Mouse (Mus musculus) G1E (cell line): ENCODE measurements around the gene Tent4a. TPM values are rescaled to one million over a fixed set of nuclear protein-coding genes. Genes with fewer than 3 reads are reported as not detected.

Source experiments
- ATAC-seq: 2 replicates; pipeline ENCODE4 v1.8.0; 2016; ENCODE audit warnings: mild to moderate bottlenecking; ENCODE audit not compliant: insufficient number of reproducible peaks, poor library complexity, low FRiP score, severe bottlenecking; ENCODE audit errors: extremely low read depth
- DNase-seq: peaks from one replicate; pipeline ENCODE4 v3.0.0; 2012; ENCODE audit warnings: low spot score
- H3K27me3 ChIP-seq: 2 replicates; pipeline ENCODE4 v1.6.1; 2012; ENCODE audit warnings: mild to moderate bottlenecking, low read length, inconsistent platforms; ENCODE audit not compliant: insufficient read depth
- H3K36me3 ChIP-seq: replicated peaks from 2 replicates; pipeline ENCODE3; 2012; ENCODE audit warnings: mild to moderate bottlenecking, inconsistent platforms
- H3K4me1 ChIP-seq: 2 replicates; pipeline ENCODE4 v1.6.1; 2012; ENCODE audit warnings: low read depth, low read length, inconsistent platforms, mixed read lengths; ENCODE audit not compliant: insufficient read depth
- H3K4me3 ChIP-seq: 2 replicates; pipeline ENCODE4 v1.5.1; 2012; ENCODE audit warnings: low read depth, mild to moderate bottlenecking, inconsistent platforms, low read length, moderate library complexity, mixed read lengths
- H3K9me3 ChIP-seq: replicated peaks from 2 replicates; pipeline ENCODE4 v1.6.1; 2012; ENCODE audit warnings: inconsistent platforms
- CTCF ChIP-seq: IDR thresholded peaks from 2 replicates; pipeline ENCODE4 v1.5.1; 2012; ENCODE audit warnings: low read depth, low read length, inconsistent platforms, mixed read lengths
- GATA1 ChIP-seq: IDR thresholded peaks from 2 replicates; pipeline ENCODE4 v1.6.1; 2012; ENCODE audit warnings: borderline replicate concordance, low read length, inconsistent platforms, mixed read lengths
- GATA2 ChIP-seq: IDR thresholded peaks from 2 replicates; pipeline ENCODE4 v1.6.1; 2012; ENCODE audit warnings: low read depth, low read length, inconsistent platforms, borderline replicate concordance
- POLR2AphosphoS5 ChIP-seq: IDR thresholded peaks from 2 replicates; pipeline ENCODE4 v1.6.1; 2012; ENCODE audit warnings: low read depth, low read length, inconsistent platforms; ENCODE audit not compliant: insufficient replicate concordance
- TAL1 ChIP-seq: conservative IDR thresholded peaks from 2 replicates; pipeline ENCODE4 v1.6.1; 2012; ENCODE audit warnings: low read depth, low read length, inconsistent platforms, mixed read lengths
- polyA plus RNA-seq: library from polyadenylated mRNA; stranded (reverse); fragments of >175 nt; gene quantifications from 2 replicates; pipeline ENCODE4 v1.2.3, GENCODE M21; 2012
- total RNA-seq, 2 experiments: library from RNA; stranded (forward) in 1 of 2; stranded (reverse) in 1 of 2; fragments of 200-1000 nt in 1 of 2; fragments of >200 nt in 1 of 2; fragmentation: Nextera tagmentation in 1 of 2; gene quantifications; 2 replicates each; pipeline ENCODE4 v1.2.3; 2014 to 2017

Tent4a gene
- total and polyA plus RNA-seq, 3 experiments, result 8.0 to 9.9 (median 9.5) TPM

DNA sequence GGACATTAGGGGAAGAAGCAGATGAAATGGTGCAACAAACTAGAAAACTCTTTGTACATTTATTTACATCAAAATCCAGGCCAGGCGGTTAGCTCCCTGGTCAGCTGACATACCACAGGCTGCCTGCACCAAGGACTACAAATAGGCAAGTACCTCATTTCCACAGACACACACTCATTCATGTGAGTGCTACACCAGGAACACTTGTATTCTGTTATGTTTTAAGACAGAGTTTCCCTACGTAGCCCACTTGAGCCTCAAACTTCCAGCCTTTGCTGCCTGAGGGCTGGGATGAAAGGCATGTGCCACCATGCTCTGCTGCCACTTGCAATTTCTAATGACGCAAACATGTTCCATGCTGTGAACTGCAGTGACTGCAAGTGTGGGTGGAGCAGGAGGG, 19.3 kb downstream of the Tent4a start:
- Histone ChIP-seq H3K4me1 (no peaks in the 10 kb centered on the region; the same call in 1 of the 2 replicates), H3K36me3 (peaks cover 75% of the 10 kb centered on the region), H3K27me3 (no peaks in the 10 kb centered on the region), H3K9me3 (no peaks in the 10 kb centered on the region), H3K4me3 (no peak overlapping the region)
- no peak for TF ChIP-seq GATA1
- no peak for TF ChIP-seq GATA2
- no peak for TF ChIP-seq POLR2AphosphoS5
- ATAC-seq, result no peak
- no peak for DNase-seq

DNA sequence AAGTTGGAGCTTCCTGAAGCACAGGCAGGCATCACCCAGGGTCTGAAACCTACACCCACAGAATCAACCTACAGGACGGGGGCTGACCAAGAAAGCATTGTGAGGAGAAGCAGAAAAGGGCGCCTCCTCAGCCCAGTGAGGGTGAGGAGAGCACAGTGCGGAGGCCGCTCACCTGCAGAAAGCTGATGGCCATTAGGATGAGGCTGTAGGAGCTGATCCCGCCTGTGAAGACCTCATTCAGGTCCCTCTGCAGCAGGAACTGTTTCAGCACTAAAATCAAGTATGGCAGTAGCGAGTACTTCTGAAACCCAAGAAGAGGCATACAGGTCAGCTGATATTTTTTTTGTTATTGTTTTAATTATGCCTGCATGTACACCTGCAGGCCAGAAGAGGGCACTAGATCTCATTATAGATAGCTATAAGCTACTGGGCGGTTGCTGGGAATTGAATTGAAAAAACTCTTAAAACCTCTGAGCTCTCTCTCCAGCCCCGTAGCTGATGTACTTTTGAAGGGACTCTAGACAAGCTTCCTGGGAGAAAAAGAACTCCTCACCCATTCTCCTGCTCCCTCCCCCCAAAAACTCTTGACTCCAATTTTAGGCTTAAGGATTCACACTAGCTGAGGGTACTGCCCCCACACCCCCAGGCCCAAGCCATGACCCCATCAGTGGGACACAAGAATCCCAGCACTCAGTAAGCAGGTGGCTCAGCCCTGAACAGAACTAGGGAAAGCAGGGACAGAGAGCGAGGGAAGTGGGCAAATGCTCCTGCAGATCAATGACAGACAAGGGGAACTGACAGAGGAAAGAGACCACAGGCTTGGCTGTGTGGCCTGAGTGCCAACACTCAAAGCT, 24.8 kb downstream of the Tent4a start:
- Histone ChIP-seq H3K36me3 (peaks cover 78% of the 10 kb centered on the region), H3K9me3 (no peaks in the 10 kb centered on the region), H3K4me1 (peaks cover 18% of the 10 kb centered on the region), H3K4me3 (no peak overlapping the region), H3K27me3 (no peaks in the 10 kb centered on the region)
- TF ChIP-seq CTCF (peak; percentile 11; the same call in 1 of the 2 replicates), GATA2 (no peak)
- ATAC-seq (no peak), DNase-seq (no peak)

GRCm38 (mm10) chr13:69507666-69508065, 26.8 kb downstream of the Tent4a start:
- H3K4me3 ChIP-seq, result no peak overlapping the region
- H3K36me3 ChIP-seq, result peaks cover 87% of the 10 kb centered on the region
- ATAC-seq, result no peak
- TF ChIP-seq GATA2, result no peak
- TF ChIP-seq TAL1, result no peak
- TF ChIP-seq POLR2AphosphoS5, result no peak
- no peak for TF ChIP-seq GATA1
- TF ChIP-seq CTCF, result no peak
- peaks cover 20% of the 10 kb centered on the region for H3K4me1 ChIP-seq
- H3K9me3 ChIP-seq, result no peaks in the 10 kb centered on the region
- no peak for DNase-seq
- no peaks in the 10 kb centered on the region for H3K27me3 ChIP-seq

- peaks cover 87% of the 10 kb centered on the region for H3K36me3 ChIP-seq
- DNase-seq (peak; percentile 43), ATAC-seq (peak; percentile 81)
- H3K4me1 ChIP-seq, result peaks cover 29% of the 10 kb centered on the region
- TF ChIP-seq POLR2AphosphoS5 (no peak), GATA2 (no peak), TAL1 (peak; percentile 46), CTCF (no peak)
- no peaks in the 10 kb centered on the region for H3K27me3 ChIP-seq
- peak overlapping the region; percentile 23; the same call in 1 of the 2 replicates for H3K4me3 ChIP-seq
- no peaks in the 10 kb centered on the region for H3K9me3 ChIP-seq
These were observed 27.9 kb downstream of the Tent4a start for GRCm38 (mm10) chr13:69506341-69507086.

- Histone ChIP-seq H3K4me3 (no peak overlapping the region), H3K9me3 (no peaks in the 10 kb centered on the region), H3K4me1 (peaks cover 36% of the 10 kb centered on the region), H3K36me3 (peaks cover 92% of the 10 kb centered on the region), H3K27me3 (peaks cover 2% of the 10 kb centered on the region; the same call in 1 of the 2 replicates)
- no peak for DNase-seq
- TF ChIP-seq CTCF, result no peak
- no peak for TF ChIP-seq TAL1
- TF ChIP-seq GATA2, result no peak
- TF ChIP-seq POLR2AphosphoS5, result no peak
- TF ChIP-seq GATA1, result no peak
- ATAC-seq, result no peak
These were observed 31.6 kb downstream of the Tent4a start for GRCm38 (mm10) chr13:69502863-69503262.

DNA sequence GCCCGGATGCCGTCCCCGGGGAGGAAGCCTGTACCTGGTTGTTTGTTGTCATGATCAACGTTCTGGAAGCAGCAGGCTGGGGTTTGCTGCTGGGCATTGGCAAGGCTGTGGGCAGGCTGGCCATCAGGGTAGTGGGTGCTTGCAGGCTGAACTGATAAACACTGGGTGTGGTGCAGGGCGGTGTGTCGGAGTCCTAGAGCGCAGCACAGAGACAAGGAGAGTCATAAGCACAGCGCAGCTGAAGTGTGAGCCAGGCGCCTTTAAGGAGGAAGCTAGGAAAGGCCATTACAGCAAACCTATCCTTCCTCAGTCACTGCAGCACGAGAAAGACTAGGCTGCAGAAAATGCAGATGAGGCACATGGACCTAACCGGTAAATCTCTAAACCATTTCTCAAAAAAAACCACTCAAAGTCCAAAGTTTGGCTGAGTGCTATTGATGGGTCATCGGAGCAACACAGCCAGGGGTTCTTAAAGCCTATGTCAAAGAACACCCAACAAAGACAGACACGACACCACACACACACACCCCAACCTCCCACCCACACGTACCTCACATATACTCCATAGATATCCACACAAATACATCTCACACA, 32.2 kb downstream of the Tent4a start:
- H3K36me3 ChIP-seq, result peaks cover 92% of the 10 kb centered on the region
- DNase-seq (no peak), ATAC-seq (no peak)

More for the DNA sequence above, 32.2 kb downstream of the Tent4a start:
- Histone ChIP-seq H3K9me3 (no peaks in the 10 kb centered on the region), H3K27me3 (peaks cover 2% of the 10 kb centered on the region; the same call in 1 of the 2 replicates), H3K4me3 (no peak overlapping the region; the same call in 1 of the 2 replicates), H3K4me1 (peaks cover 34% of the 10 kb centered on the region)
- TF ChIP-seq GATA1 (no peak), TAL1 (no peak), GATA2 (no peak), CTCF (no peak), POLR2AphosphoS5 (no peak)
